Mouse (Mus musculus): Measurements from ENCODE around the gene Tpra1.

Gene Tpra1

DNA sequence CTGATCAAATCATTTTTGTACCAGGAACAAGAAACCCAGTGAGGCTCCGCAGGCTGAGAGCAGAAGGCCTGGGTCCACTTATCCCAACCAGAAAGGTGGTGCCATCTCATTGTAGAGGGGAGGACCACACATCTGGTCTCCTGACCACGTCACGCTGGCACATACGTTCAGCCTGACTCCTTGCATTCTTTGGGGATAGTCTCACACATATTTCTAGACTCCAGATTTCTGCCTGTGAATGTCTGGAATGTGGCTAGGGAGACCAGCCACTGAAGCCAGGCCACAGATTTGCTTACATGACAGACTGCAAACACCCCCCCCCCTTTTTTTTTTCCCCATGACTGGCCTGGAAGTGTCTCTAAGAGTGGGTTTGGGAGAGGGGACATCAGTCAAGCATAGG lies 58.9 kb downstream of the Tpra1 start:
- no peak for DNase-seq
